Mouse (Mus musculus) heart, embryonic 11.5 days (tissue): ENCODE results near the gene Il22ra2. TPM values are rescaled to one million over a fixed set of nuclear protein-coding genes. Genes with fewer than 3 reads are reported as not detected.

ENCODE experiments used
- ATAC-seq: fragments of 200-750 bp; cut with Nextera tagmentation; replicated peaks from 2 replicates; pipeline ENCODE4 v1.8.0; 2017; ENCODE audit warnings: moderate library complexity; ENCODE audit not compliant: insufficient number of reproducible peaks, low FRiP score, low TSS enrichment
- H3K27ac ChIP-seq: fragments of 300-500 bp; sonication (generic); 2 replicates; pipeline ENCODE4 v1.5.1; 2014; ENCODE audit warnings: mild to moderate bottlenecking, low read depth, low read length
- H3K27me3 ChIP-seq: fragments of 300-500 bp; sonication (generic); 2 replicates; pipeline ENCODE4 v1.6.1; 2014; ENCODE audit warnings: mild to moderate bottlenecking, low read length, mixed read lengths; ENCODE audit not compliant: control insufficient read depth, insufficient read depth
- H3K36me3 ChIP-seq: fragments of 300-500 bp; sonication (generic); 2 replicates; pipeline ENCODE4 v1.6.1; 2014; ENCODE audit warnings: mild to moderate bottlenecking, low read length, moderate library complexity, mixed read lengths; ENCODE audit not compliant: control insufficient read depth, insufficient read depth
- H3K4me1 ChIP-seq: fragments of 300-500 bp; sonication (generic); 2 replicates; pipeline ENCODE4 v1.6.1; 2014; ENCODE audit warnings: low read length; ENCODE audit not compliant: control insufficient read depth, insufficient read depth
- H3K4me2 ChIP-seq: fragments of 300-500 bp; sonication (generic); 2 replicates; pipeline ENCODE4 v1.6.1; 2014; ENCODE audit warnings: mild to moderate bottlenecking, moderate library complexity
- H3K4me3 ChIP-seq: fragments of 300-500 bp; sonication (generic); 2 replicates; pipeline ENCODE4 v1.5.1; 2014; ENCODE audit warnings: low read depth, low read length
- H3K9ac ChIP-seq: fragments of 300-500 bp; sonication (generic); 2 replicates; pipeline ENCODE4 v1.6.1; 2014; ENCODE audit warnings: mild to moderate bottlenecking, low read depth, low read length, moderate library complexity
- H3K9me3 ChIP-seq: fragments of 300-500 bp; sonication (generic); replicated peaks from 2 replicates; pipeline ENCODE4 v1.6.1; 2016; ENCODE audit warnings: low read length; ENCODE audit not compliant: control insufficient read depth
- WGBS: fragments of 180-500 bp; shearing (Covaris S2); extraction: QIAGEN DNeasy Blood & Tissue Kit; methylation state at CpG from one replicate; pipeline ENCODE4 v1.1.7; 2014; ENCODE audit not compliant: insufficient replicate concordance; 5-methylcytosine and 5-hydroxymethylcytosine counted together
- polyA plus RNA-seq: library from polyadenylated mRNA; unstranded; fragments of >200 nt; fragmentation: Nextera tagmentation; extraction: Ambion mirVana; gene quantifications from 2 replicates; pipeline ENCODE4 v1.2.1, GENCODE M21; 2014

The Il22ra2 gene
- polyA plus RNA-seq, 1 experiment from 2014 or later: not detected

- H3K27ac ChIP-seq: no peak overlapping the region
- 83% methylated on average over 9 of the region's 9 CpGs for WGBS
Observed at GRCm38 (mm10) chr10:19657426-19657825, 35.6 kb downstream of the Il22ra2 start.

GRCm38 (mm10) chr10:19659953-19660352 is 38.2 kb downstream of the Il22ra2 start:
- Histone ChIP-seq H3K36me3 (no peaks in the 10 kb centered on the region), H3K9me3 (no peaks in the 10 kb centered on the region), H3K4me1 (no peaks in the 10 kb centered on the region), H3K4me2 (no peak overlapping the region), H3K9ac (no peak overlapping the region), H3K27me3 (no peaks in the 10 kb centered on the region), H3K4me3 (no peak overlapping the region), H3K27ac (no peak overlapping the region)
- 73% methylated on average over 5 of the region's 5 CpGs for WGBS
- ATAC-seq: no peak

More at GRCm38 (mm10) chr10:19657426-19657825, 35.6 kb downstream of the Il22ra2 start:
- Histone ChIP-seq H3K27me3 (no peaks in the 10 kb centered on the region), H3K4me2 (no peak overlapping the region), H3K4me1 (no peaks in the 10 kb centered on the region), H3K9ac (no peak overlapping the region), H3K36me3 (no peaks in the 10 kb centered on the region), H3K9me3 (no peaks in the 10 kb centered on the region), H3K4me3 (no peak overlapping the region)
- ATAC-seq: no peak

- WGBS: 83% methylated on average over 5 of the region's 5 CpGs
- ATAC-seq: no peak
- H3K27ac ChIP-seq: no peak overlapping the region
- no peaks in the 10 kb centered on the region for H3K9me3 ChIP-seq
- no peak overlapping the region for H3K9ac ChIP-seq
- no peaks in the 10 kb centered on the region for H3K4me1 ChIP-seq
- H3K4me3 ChIP-seq: no peak overlapping the region
- H3K27me3 ChIP-seq: no peaks in the 10 kb centered on the region
- no peak overlapping the region for H3K4me2 ChIP-seq
- H3K36me3 ChIP-seq: no peaks in the 10 kb centered on the region
Observed at GRCm38 (mm10) chr10:19668973-19669372, 47.2 kb downstream of the Il22ra2 start.

GRCm38 (mm10) chr10:19672015-19672414 is 50.2 kb downstream of the Il22ra2 start:
- Histone ChIP-seq H3K27ac (no peak overlapping the region), H3K36me3 (no peaks in the 10 kb centered on the region), H3K4me3 (no peak overlapping the region), H3K9ac (no peak overlapping the region), H3K4me1 (no peaks in the 10 kb centered on the region), H3K4me2 (no peak overlapping the region), H3K9me3 (no peaks in the 10 kb centered on the region), H3K27me3 (no peaks in the 10 kb centered on the region)
- ATAC-seq: no peak

- no peaks in the 10 kb centered on the region for H3K27me3 ChIP-seq
Observed at GRCm38 (mm10) chr10:19673146-19673545, 51.3 kb downstream of the Il22ra2 start.

More at GRCm38 (mm10) chr10:19673146-19673545, 51.3 kb downstream of the Il22ra2 start:
- Histone ChIP-seq H3K4me3 (no peak overlapping the region), H3K27ac (no peak overlapping the region), H3K36me3 (no peaks in the 10 kb centered on the region), H3K4me1 (no peaks in the 10 kb centered on the region), H3K4me2 (no peak overlapping the region), H3K9me3 (no peaks in the 10 kb centered on the region), H3K9ac (no peak overlapping the region)
- no peak for ATAC-seq
- WGBS: 84% methylated on average over 1 of the region's 1 CpGs

Other genes with a start within 250 kb of the Il22ra2 start
- gene Ifngr1, start 30.0 kb upstream of the Il22ra2 start, polyA plus RNA-seq: 35.0 and 35.7 TPM in 2 replicates
- gene Il20ra, start 90.6 kb downstream of the Il22ra2 start, polyA plus RNA-seq: 0.11 and 0.24 TPM in 2 replicates
- gene Slc35d3, start 229.5 kb downstream of the Il22ra2 start, polyA plus RNA-seq: 2.1 and 2.5 TPM in 2 replicates